Mouse (Mus musculus) heart, postnatal 0 days (tissue): ENCODE data around the gene Fam172a. TPM values are rescaled to one million over a fixed set of nuclear protein-coding genes. Genes with fewer than 3 reads are reported as not detected.

ENCODE experiments used
- ATAC-seq: fragments of 200-750 bp; cut with Nextera tagmentation; 2 replicates; pipeline ENCODE4 v1.8.0; 2017; ENCODE audit warnings: low read depth, moderate number of reproducible peaks, moderate library complexity; ENCODE audit not compliant: insufficient read depth
- DNase-seq: peaks from one replicate; pipeline ENCODE4 v3.0.0-alpha.2; 2016; ENCODE audit warnings: low spot score
- H3K27ac ChIP-seq: fragments of 300-500 bp; sonication (generic); 2 replicates; pipeline ENCODE4 v1.5.1; 2014; ENCODE audit warnings: low read depth, mild to moderate bottlenecking
- H3K27me3 ChIP-seq: fragments of 300-500 bp; sonication (generic); 2 replicates; pipeline ENCODE4 v1.6.1; 2014; ENCODE audit warnings: low read length, mixed read lengths; ENCODE audit not compliant: control insufficient read depth, insufficient read depth
- H3K36me3 ChIP-seq: fragments of 300-500 bp; sonication (generic); replicated peaks from 2 replicates; pipeline ENCODE4 v1.6.1; 2014; ENCODE audit warnings: low read length, mixed read lengths; ENCODE audit not compliant: control insufficient read depth, insufficient read depth
- H3K4me1 ChIP-seq: fragments of 300-500 bp; sonication (generic); 2 replicates; pipeline ENCODE4 v1.6.1; 2014; ENCODE audit warnings: antibody characterized with exemption; ENCODE audit not compliant: control insufficient read depth, insufficient read depth
- H3K4me2 ChIP-seq: fragments of 300-500 bp; sonication (generic); 2 replicates; pipeline ENCODE4 v1.6.1; 2014; ENCODE audit warnings: low read depth, mild to moderate bottlenecking, low read length, moderate library complexity
- H3K4me3 ChIP-seq: fragments of 300-500 bp; sonication (generic); 2 replicates; pipeline ENCODE4 v1.5.1; 2014; ENCODE audit warnings: low read depth, low read length
- H3K9ac ChIP-seq: fragments of 300-500 bp; sonication (generic); replicated peaks from 2 replicates; pipeline ENCODE4 v1.6.1; 2014; ENCODE audit warnings: low read depth, low read length, mixed read lengths
- H3K9me3 ChIP-seq: fragments of 300-500 bp; sonication (generic); replicated peaks from 2 replicates; pipeline ENCODE4 v1.6.1; 2016; ENCODE audit warnings: low read length; ENCODE audit not compliant: control insufficient read depth
- CTCF ChIP-seq: IDR thresholded peaks from 2 replicates; pipeline ENCODE4 v1.5.1; 2016; ENCODE audit warnings: antibody characterized with exemption, control low read depth, low read depth
- EP300 ChIP-seq: IDR thresholded peaks from 2 replicates; pipeline ENCODE4 v1.6.1; 2016; ENCODE audit warnings: antibody characterized with exemption, low read depth
- WGBS: fragments of 180-500 bp; shearing (Covaris S2); extraction: QIAGEN DNeasy Blood & Tissue Kit; methylation state at CpG from one replicate; pipeline ENCODE4 v1.1.7; 2014; 5-methylcytosine and 5-hydroxymethylcytosine counted together
- polyA plus RNA-seq: library from polyadenylated mRNA; unstranded; fragments of >200 nt; fragmentation: Nextera tagmentation; extraction: Ambion mirVana; gene quantifications from 2 replicates; pipeline ENCODE4 v1.2.1, GENCODE M21; 2015
- total RNA-seq: library from RNA; depleted of rRNA; stranded (reverse); fragments of >200 nt; gene quantifications from 2 replicates; pipeline ENCODE4 v1.2.3, GENCODE M21; 2014; ENCODE audit warnings: low replicate concordance

Fam172a gene
- total and polyA plus RNA-seq, 2 experiments from 2014 or later, result 11.2 to 14.8 TPM

DNA sequence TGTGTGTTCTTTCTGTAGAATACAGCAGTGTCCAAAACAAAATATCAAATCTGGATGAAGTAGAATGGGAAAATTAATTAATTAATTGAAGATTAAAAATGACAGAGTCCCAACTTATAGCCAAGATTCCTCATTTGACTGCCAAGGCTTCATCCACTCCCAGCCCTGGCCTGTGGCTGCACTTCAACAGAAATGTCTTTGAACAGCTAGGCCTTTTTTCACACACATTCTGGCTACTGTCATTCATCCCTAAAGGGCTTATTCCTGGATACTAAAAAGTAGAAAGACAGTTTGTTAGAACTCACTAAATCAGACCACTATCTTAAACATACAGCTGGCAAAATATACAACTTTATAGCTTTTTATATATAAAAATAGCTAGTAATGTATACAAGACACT is 388.9 kb downstream of the Fam172a start:
- DNase-seq (no peak), ATAC-seq (no peak)
- Histone ChIP-seq H3K4me1 (0 out of 2 replicates have a peak, but pooled peaks cover 2% of the 10 kb centered on the region), H3K27me3 (no peaks in the 10 kb centered on the region), H3K4me3 (no peak overlapping the region), H3K27ac (no peak overlapping the region), H3K36me3 (no peaks in the 10 kb centered on the region), H3K9ac (no peak overlapping the region), H3K4me2 (no peak overlapping the region), H3K9me3 (no peaks in the 10 kb centered on the region)
- TF ChIP-seq EP300 (no peak), CTCF (no peak)

DNA sequence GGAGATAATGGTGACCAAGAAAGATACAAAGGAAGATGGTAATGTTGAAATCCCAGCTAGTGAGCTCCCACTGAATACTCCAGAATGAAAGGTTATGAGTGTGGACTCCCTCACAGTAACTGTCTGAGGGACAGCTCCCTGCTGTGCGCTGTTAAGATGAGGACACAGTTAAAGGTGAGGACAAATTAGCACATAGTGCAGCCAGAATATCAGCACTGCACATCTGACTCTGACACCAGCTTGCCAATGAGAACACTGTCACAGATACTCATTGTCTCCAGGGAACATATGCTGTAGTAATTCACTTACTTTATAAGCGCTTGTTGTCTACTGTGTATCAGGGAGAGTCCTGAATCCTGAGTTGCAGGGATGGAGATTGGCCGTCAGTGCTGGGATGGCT is 390.1 kb downstream of the Fam172a start:
- Histone ChIP-seq H3K27me3 (no peaks in the 10 kb centered on the region), H3K4me3 (no peak overlapping the region), H3K27ac (no peak overlapping the region), H3K4me1 (0 out of 2 replicates have a peak, but pooled peaks cover 2% of the 10 kb centered on the region), H3K36me3 (no peaks in the 10 kb centered on the region), H3K4me2 (no peak overlapping the region), H3K9me3 (no peaks in the 10 kb centered on the region), H3K9ac (no peak overlapping the region)
- 76% methylated on average over 3 of the region's 3 CpGs for WGBS
- no peak for TF ChIP-seq EP300
- TF ChIP-seq CTCF, result no peak
- ATAC-seq (no peak), DNase-seq (no peak)

DNA sequence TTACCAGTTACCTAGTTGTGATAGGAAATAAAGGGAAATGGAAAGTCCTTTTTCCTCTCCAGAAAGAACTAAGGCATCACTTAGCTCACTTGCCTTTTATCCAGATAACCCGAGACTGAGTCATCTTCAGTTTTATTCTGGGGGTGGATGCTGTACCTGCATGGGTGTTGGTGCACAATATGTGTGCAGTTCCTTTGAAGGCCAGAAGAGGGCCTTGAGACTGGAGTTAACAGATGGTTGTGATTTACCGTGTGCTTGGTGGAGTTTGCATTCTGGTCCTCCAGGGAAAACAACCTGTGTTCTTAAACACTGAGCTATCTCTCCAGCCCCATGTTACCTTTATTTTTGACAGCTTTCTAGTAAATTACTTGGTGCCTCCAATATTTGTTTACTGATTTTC is 392.5 kb downstream of the Fam172a start:
- WGBS, result 79% methylated on average over 2 of the region's 2 CpGs
- no peak for ATAC-seq
- no peaks in the 10 kb centered on the region for H3K4me1 ChIP-seq
- TF ChIP-seq EP300 (no peak), CTCF (0 out of 2 replicates have a peak, but pooled peaks have one; percentile 5)
- H3K36me3 ChIP-seq, result no peaks in the 10 kb centered on the region
- H3K27me3 ChIP-seq, result no peaks in the 10 kb centered on the region
- no peaks in the 10 kb centered on the region for H3K9me3 ChIP-seq
- H3K4me2 ChIP-seq, result no peak overlapping the region
- H3K4me3 ChIP-seq, result no peak overlapping the region
- no peak overlapping the region for H3K27ac ChIP-seq
- H3K9ac ChIP-seq, result no peak overlapping the region
- DNase-seq, result no peak

DNA sequence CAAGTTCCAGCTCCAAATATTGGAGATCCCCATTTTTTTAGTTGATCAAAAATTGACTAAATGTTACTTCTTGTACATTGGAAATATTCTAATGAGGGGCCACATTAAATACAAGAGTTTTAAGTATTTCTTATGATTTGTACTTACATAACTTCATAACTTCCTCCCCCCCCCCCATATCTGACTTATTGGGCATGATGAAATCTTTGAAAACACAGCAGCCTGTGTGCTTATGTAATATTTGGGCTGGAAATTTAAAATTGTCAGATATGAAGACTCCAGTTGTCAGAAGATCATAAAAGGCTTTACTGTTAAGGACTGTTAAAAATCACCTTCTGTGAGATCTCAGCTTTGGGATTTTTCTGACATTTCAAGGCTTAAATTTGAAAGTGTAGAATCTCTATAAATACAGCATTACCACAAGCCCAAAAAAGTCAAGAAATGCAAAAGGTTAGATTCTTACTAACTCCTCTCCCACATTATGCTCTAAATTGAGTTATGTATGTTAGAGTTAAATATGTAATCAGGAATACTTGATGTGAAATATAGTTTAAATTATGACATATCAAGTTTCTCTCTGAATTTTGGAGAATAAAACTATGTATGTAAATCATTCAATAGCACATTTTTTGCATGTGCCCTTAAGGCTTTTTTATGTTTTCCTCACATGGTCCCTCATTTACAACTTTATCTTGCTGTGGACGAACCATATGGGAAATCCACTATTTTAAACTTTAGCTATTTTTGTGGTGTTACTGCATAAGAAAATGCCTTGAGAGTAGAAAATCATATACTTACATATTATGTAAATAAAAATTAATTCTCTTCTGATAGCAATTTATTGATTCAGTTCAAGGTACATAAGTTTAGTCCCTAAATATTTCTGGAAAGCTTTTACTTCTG is 393.5 kb downstream of the Fam172a start:
- WGBS, result 70% methylated on average over 1 of the region's 1 CpGs
- Histone ChIP-seq H3K4me3 (no peak overlapping the region), H3K9me3 (no peaks in the 10 kb centered on the region), H3K36me3 (no peaks in the 10 kb centered on the region), H3K4me2 (no peak overlapping the region), H3K27ac (no peak overlapping the region), H3K9ac (no peak overlapping the region), H3K4me1 (no peaks in the 10 kb centered on the region), H3K27me3 (no peaks in the 10 kb centered on the region)
- TF ChIP-seq CTCF (no peak), EP300 (no peak)
- DNase-seq (no peak), ATAC-seq (no peak)

DNA sequence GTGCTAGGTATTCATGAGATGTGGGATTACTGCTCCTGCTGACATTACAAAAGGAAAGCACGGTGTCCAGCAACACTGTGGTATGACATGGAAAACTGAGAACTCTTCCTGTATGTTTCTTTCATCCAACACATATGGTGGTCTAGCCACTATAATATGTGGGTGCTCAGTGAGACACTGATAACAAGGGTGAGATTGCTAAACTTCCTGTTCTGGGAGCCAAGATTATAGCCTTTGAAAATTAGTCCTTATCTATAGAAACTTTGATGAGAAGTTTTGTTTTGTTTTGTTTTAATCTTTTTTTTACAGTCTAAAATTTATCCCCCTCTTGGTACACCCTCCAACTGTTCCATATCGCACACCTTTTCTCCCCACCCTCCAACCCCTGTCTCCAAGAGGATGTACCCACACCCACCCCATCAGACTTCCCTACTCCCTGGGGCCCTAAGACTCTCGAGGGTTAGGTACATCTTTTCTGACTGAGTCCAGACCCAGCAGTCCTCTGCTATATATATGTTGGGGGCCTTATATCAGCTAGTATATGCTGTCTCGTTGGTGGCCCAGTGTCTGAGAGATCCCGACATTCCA is 397.1 kb downstream of the Fam172a start:
- 66% methylated on average over 5 of the region's 5 CpGs for WGBS
- H3K4me1 ChIP-seq, result peaks cover 5% of the 10 kb centered on the region
- no peak for TF ChIP-seq EP300
- no peak for TF ChIP-seq CTCF
- no peak overlapping the region for H3K9ac ChIP-seq
- ATAC-seq (no peak), DNase-seq (no peak)
- H3K4me2 ChIP-seq, result no peak overlapping the region
- no peak overlapping the region for H3K4me3 ChIP-seq
- no peaks in the 10 kb centered on the region for H3K27me3 ChIP-seq
- no peaks in the 10 kb centered on the region for H3K36me3 ChIP-seq
- no peak overlapping the region for H3K27ac ChIP-seq
- no peaks in the 10 kb centered on the region for H3K9me3 ChIP-seq
